Mouse (Mus musculus) small intestine, adult 2 months (tissue): Measurements from ENCODE around the gene Tmem144.

Experiments
- CTCF ChIP-seq: fragments of 200-500 bp; IDR thresholded peaks from 2 replicates; pipeline ENCODE4 v1.5.1; 2012; ENCODE audit warnings: low read depth, mild to moderate bottlenecking, control low read depth, inconsistent platforms, low read length, moderate library complexity, mixed read lengths; ENCODE audit not compliant: insufficient replicate concordance, insufficient read length; ENCODE audit errors: extremely low read depth
- POLR2A ChIP-seq: fragments of 200-500 bp; IDR thresholded peaks from 2 replicates; pipeline ENCODE4 v1.6.1; 2012; ENCODE audit warnings: low read depth, mild to moderate bottlenecking, control low read depth, inconsistent platforms, low read length, moderate library complexity

DNA sequence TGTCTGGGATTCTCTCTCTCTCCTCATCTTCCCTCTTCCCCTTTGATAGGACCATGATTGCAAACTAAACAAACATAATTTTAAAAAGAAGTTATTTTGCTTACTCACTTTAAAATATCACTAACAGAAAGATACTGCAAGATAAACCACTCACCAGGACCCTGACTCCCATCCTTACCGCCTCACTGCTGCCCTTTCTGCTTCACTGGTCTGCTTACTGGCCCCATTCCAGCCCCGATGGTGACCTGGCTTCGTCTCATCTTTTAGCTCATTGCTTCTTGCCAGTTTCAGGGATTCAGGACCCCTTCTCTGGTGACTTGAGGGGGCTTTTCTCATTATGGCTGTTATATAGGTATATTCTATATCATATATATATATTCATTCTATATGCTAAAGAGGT, 13.5 kb upstream of the Tmem144 start:
- TF ChIP-seq CTCF (no peak), POLR2A (no peak)
